Mouse (Mus musculus) MEL (cell line): ENCODE results near the gene Ascl2.
A peak's percentile ranks its signal among the peaks of the same experiment; 100 is the strongest.

Source experiments
- BHLHE40 ChIP-seq: IDR thresholded peaks from 2 replicates; pipeline ENCODE4 v1.6.1; 2012; ENCODE audit warnings: low read depth, mild to moderate bottlenecking, inconsistent platforms, low read length, improper control_type of control experiment, borderline replicate concordance
- CTCF ChIP-seq, 3 experiments: IDR thresholded peaks in 2 of 3; conservative IDR thresholded peaks in 1 of 3; 2 replicates each; pipeline ENCODE4 v1.5.1; 2011 to 2012; ENCODE audit warnings: low read length in 3 of 3, low read depth in 2 of 3, mild to moderate bottlenecking in 2 of 3, improper control_type of control experiment in 1 of 3, inconsistent platforms in 1 of 3, mixed read lengths in 1 of 3, moderate library complexity in 1 of 3; ENCODE audit not compliant: control insufficient read depth in 1 of 3, insufficient read depth in 1 of 3, poor library complexity in 1 of 3, severe bottlenecking in 1 of 3
- MXI1 ChIP-seq: IDR thresholded peaks from 2 replicates; pipeline ENCODE4 v1.6.1; 2011; ENCODE audit warnings: mild to moderate bottlenecking, low read depth, low read length, improper control_type of control experiment
- POLR2A ChIP-seq, 2 experiments: IDR thresholded peaks; 2 replicates each; pipeline ENCODE4 v1.6.1; 2011 to 2012; ENCODE audit warnings: low read length in 2 of 2, mild to moderate bottlenecking in 2 of 2, control low read depth in 1 of 2, improper control_type of control experiment in 1 of 2, low read depth in 1 of 2, moderate library complexity in 1 of 2; ENCODE audit not compliant: control insufficient read depth in 1 of 2, insufficient read depth in 1 of 2, poor library complexity in 1 of 2
- POLR2AphosphoS2 ChIP-seq: IDR thresholded peaks from 2 replicates; pipeline ENCODE4 v1.6.1; 2011; ENCODE audit warnings: low read length, improper control_type of control experiment
- ZC3H11A ChIP-seq: IDR thresholded peaks from 2 replicates; pipeline ENCODE4 v1.6.1; 2012; ENCODE audit warnings: low read depth, mild to moderate bottlenecking, inconsistent platforms, low read length, improper control_type of control experiment

GRCm38 (mm10) chr7:143007599-143008369, 38.7 kb upstream of the Ascl2 start:
- TF ChIP-seq POLR2A (IDR thresholded peaks at IDR 0.05; ENCODE audit: control insufficient read depth in 1 of 2, insufficient read depth in 1 of 2, low read depth in 1 of 2, low read length in 2 of 2, poor library complexity in 1 of 2) (peak in 1 of 2 experiments; percentile 33; a peak in 1 of 4 replicates), CTCF (IDR thresholded peaks at IDR 0.05 in 2 of 3, conservative IDR thresholded peaks at IDR 0.05 in 1 of 3; ENCODE audit: control insufficient read depth in 1 of 3, insufficient read depth in 1 of 3, low read depth in 2 of 3, low read length in 3 of 3, poor library complexity in 1 of 3, severe bottlenecking in 1 of 3) (peak; percentile 83 to 89 (median 86)), MXI1 (peak; percentile 73), ZC3H11A (peak; percentile 85), POLR2AphosphoS2 (peak; percentile 51; the same call in 1 of the 2 replicates), BHLHE40 (0 out of 2 replicates have a peak, but pooled peaks have one; percentile 16)
